Mouse (Mus musculus): ENCODE data around the gene Trp53tg5. TPM values are rescaled to one million over a fixed set of nuclear protein-coding genes. Genes with fewer than 3 reads are reported as not detected.
A peak's percentile ranks its signal among the peaks of the same experiment; 100 is the strongest.

Trp53tg5 gene
- polyA plus RNA-seq, 1 experiment from 2014 or later, result not detected

DNA sequence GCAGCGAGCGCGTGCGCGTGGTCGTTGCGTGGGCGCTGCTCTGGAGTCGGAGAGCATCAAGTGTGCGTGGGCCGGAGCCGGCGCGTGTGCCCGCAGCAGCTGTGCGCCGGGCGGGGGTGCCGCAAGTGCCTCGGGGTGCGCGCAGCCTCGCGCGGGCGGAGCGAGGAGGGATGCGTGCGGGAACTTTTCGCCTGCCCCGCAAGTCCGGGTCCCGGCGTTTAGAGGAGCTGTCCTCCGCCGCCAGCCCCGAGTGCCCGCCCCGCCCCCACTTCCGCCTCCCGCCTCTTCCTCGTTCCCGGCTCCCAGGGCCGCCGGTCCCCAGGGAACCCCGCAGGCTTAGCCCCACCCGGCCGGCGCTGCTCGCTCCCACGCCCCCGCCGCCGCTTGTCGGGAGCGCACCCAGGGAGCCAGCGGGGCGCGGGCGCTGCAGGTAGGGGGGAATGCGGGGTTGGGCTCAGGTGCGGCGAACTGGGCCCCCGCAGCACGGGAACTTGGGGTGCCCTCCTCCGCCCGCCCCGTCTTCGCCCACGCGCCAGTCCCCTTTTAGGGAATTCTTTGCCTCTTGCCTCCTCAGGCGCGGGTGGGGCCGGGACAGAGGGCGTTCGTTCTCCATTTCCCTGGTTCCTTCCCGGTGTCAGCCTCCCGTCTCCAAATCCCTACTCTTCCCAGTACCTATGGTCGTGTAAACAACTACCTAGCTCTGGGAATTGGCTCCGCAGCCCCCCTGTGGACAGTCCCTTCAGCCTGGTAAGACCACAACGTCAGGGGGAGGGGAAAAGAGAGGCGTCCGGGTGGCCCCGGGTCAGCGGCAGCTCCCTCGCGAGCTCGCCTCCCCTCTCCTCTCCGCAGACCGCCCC is 13.0 kb upstream of the Trp53tg5 start:
- Histone ChIP-seq H3K4me2 (ENCODE audit: low read depth, low read length, severe bottlenecking) (peak overlapping the region; percentile 99), H3K36me3 (ENCODE audit: control insufficient read depth, insufficient read depth, low read length) (no peaks in the 10 kb centered on the region), H3K9ac (ENCODE audit: low read length) (peak overlapping the region; percentile 75), H3K9me3 (ENCODE audit: control insufficient read depth, low read length) (no peaks in the 10 kb centered on the region), H3K4me1 (replicated peaks; ENCODE audit: control insufficient read depth, insufficient read depth, low read length) (peaks cover 6% of the 10 kb centered on the region), H3K27me3 (ENCODE audit: control insufficient read depth, insufficient read depth, low read length) (peaks cover 18% of the 10 kb centered on the region), H3K27ac (ENCODE audit: low read depth, low read length) (no peak overlapping the region), H3K4me3 (ENCODE audit: low read depth, low read length) (peak overlapping the region; percentile 72)
- 1% methylated on average over 73 of the region's 90 CpGs for WGBS
- DNase-seq (ENCODE audit: low spot score), result peak; percentile 70
- ATAC-seq (replicated peaks; ENCODE audit: low FRiP score), result 0 out of 2 replicates have a peak, but pooled peaks have one; percentile 42

DNA sequence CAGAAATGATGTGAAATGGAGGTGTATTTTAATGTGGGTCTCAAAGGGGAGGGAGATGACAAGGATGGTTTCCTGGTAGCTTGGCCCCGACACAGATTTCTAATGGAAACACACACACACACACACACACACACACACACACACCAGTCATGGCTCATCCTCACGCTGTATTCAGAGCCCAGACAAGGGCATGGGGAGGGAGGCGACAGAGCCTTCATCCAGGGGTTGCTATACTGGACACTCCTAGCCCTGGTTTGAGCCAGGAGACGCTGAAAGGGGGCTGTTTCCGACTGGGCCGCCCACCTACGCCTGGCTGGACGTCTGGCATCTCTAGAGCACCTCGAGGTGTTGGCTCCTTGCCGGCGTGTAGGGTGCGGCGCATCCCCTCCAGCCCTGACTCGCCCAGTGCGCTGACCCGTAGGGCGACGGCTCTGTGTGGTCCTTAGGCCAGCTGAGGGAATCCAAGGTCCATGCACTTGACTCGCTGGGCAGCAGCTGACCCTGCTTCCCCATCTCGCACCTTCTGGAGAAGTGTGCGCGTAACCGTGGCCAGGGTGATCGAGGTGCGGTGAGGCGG is 12.2 kb upstream of the Trp53tg5 start, which contains the start of gene Dbndd2:
Dbndd2 (plus strand) TSS at position 426 of the 577 bp plus-strand sequence.
- 1% methylated on average over 26 of the region's 26 CpGs for WGBS
- Histone ChIP-seq H3K4me1 (replicated peaks; ENCODE audit: control insufficient read depth, insufficient read depth, low read length) (peaks cover 6% of the 10 kb centered on the region), H3K4me3 (ENCODE audit: low read depth, low read length) (peak within 1 kb of the TSS; percentile 72), H3K36me3 (ENCODE audit: control insufficient read depth, insufficient read depth, low read length) (no peaks in the 10 kb centered on the region), H3K4me2 (ENCODE audit: low read depth, low read length, severe bottlenecking) (peak within 1 kb of the TSS; percentile 99), H3K27ac (ENCODE audit: low read depth, low read length) (no peak within 1 kb of the TSS), H3K27me3 (ENCODE audit: control insufficient read depth, insufficient read depth, low read length) (peaks cover 18% of the 10 kb centered on the region), H3K9ac (ENCODE audit: low read length) (peak within 1 kb of the TSS; percentile 75), H3K9me3 (ENCODE audit: control insufficient read depth, low read length) (no peaks in the 10 kb centered on the region)
- DNase-seq (ENCODE audit: low spot score) (peak; percentile 60), ATAC-seq (replicated peaks; ENCODE audit: low FRiP score) (0 out of 2 replicates have a peak, but pooled peaks have one; percentile 36)

DNA sequence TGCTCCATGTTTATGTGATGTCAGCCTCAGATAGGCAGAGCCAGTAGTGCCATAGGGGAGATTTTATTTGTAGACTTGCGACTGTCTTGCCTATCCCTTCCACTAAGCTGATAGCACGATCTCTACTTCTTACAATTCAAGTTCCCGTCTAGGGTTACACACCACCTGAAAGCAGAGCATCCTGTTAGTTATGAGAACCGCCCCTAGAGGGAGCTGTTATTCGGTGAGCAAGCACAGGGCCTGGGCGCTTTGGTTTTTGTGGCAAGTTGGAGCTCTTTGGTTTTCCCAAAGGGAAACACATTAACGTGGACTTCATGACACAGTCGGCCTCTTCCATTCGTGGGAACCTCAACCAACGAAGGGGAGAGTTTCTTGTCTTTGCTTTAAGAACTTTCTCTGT is 3.3 kb downstream of the Trp53tg5 start:
- H3K4me3 ChIP-seq (ENCODE audit: low read depth, low read length), result no peak overlapping the region
- no peaks in the 10 kb centered on the region for H3K27me3 ChIP-seq (ENCODE audit: control insufficient read depth, insufficient read depth, low read length)
- no peak for ATAC-seq (replicated peaks; ENCODE audit: low FRiP score)
- no peak overlapping the region for H3K4me2 ChIP-seq (ENCODE audit: low read depth, low read length, severe bottlenecking)
- H3K36me3 ChIP-seq (ENCODE audit: control insufficient read depth, insufficient read depth, low read length), result no peaks in the 10 kb centered on the region; the same call in 1 of the 2 replicates
- H3K27ac ChIP-seq (ENCODE audit: low read depth, low read length), result no peak overlapping the region
- DNase-seq (ENCODE audit: low spot score), result peak; percentile 64
- H3K9me3 ChIP-seq (ENCODE audit: control insufficient read depth, low read length), result no peaks in the 10 kb centered on the region
- H3K4me1 ChIP-seq (replicated peaks; ENCODE audit: control insufficient read depth, insufficient read depth, low read length), result no peaks in the 10 kb centered on the region
- 29% methylated on average over 10 of the region's 10 CpGs for WGBS
- no peak overlapping the region for H3K9ac ChIP-seq (ENCODE audit: low read length)

DNA sequence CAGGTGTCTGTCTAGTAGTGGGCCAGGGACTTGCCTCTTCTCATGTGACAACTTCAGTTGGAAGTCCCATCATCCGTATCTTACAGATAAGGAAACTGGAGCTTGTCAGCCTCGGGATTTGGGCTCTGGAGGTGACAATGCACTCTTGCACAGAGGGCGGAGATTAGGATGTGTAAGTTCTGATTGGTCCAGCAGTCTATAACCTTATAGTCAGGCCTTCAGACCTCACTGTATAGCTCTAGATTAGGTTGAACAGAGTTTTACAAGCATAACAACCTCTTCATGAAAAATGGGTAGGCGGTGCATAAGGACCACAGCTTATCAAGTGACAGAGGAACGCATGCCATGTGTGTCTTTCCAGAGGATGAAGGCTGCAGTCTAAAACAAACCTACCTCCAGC is 6.7 kb downstream of the Trp53tg5 start:
- H3K27ac ChIP-seq (ENCODE audit: low read depth, low read length), result no peak overlapping the region
- no peaks in the 10 kb centered on the region for H3K27me3 ChIP-seq (ENCODE audit: control insufficient read depth, insufficient read depth, low read length)
- no peak overlapping the region for H3K4me3 ChIP-seq (ENCODE audit: low read depth, low read length)
- no peaks in the 10 kb centered on the region; the same call in 1 of the 2 replicates for H3K36me3 ChIP-seq (ENCODE audit: control insufficient read depth, insufficient read depth, low read length)
- H3K4me1 ChIP-seq (replicated peaks; ENCODE audit: control insufficient read depth, insufficient read depth, low read length), result peaks cover 2% of the 10 kb centered on the region; the same call in 1 of the 2 replicates
- 83% methylated on average over 5 of the region's 5 CpGs for WGBS
- no peak overlapping the region for H3K4me2 ChIP-seq (ENCODE audit: low read depth, low read length, severe bottlenecking)
- H3K9ac ChIP-seq (ENCODE audit: low read length), result no peak overlapping the region
- no peaks in the 10 kb centered on the region for H3K9me3 ChIP-seq (ENCODE audit: control insufficient read depth, low read length)
- ATAC-seq (replicated peaks; ENCODE audit: low FRiP score) (no peak), DNase-seq (ENCODE audit: low spot score) (no peak)

DNA sequence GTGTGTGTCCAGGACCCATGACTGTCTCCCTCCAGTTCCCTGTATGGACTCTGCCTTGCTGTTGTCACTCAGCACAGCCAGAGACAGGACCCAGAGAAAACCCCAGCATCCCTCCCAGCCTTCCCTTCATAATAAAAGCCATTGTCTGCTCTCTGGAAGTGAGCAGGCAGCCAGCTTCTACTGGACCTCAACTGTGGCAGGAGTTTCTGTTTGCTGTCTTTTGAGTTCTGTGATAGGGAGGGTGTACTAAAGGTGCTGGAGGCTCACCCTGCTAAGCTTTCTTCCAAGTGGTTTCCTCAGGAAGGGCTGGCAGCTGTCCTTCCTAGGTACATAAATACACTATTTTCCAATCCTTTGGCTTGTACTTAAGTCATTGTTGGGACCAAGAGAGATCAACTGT is 8.4 kb downstream of the Trp53tg5 start:
- no peaks in the 10 kb centered on the region for H3K9me3 ChIP-seq (ENCODE audit: control insufficient read depth, low read length)
- H3K4me3 ChIP-seq (ENCODE audit: low read depth, low read length), result no peak overlapping the region
- no peak overlapping the region for H3K4me2 ChIP-seq (ENCODE audit: low read depth, low read length, severe bottlenecking)
- H3K9ac ChIP-seq (ENCODE audit: low read length), result no peak overlapping the region
- no peaks in the 10 kb centered on the region for H3K27me3 ChIP-seq (ENCODE audit: control insufficient read depth, insufficient read depth, low read length)
- DNase-seq (ENCODE audit: low spot score), result no peak
- no peak overlapping the region for H3K27ac ChIP-seq (ENCODE audit: low read depth, low read length)
- no peak for ATAC-seq (replicated peaks; ENCODE audit: low FRiP score)
- H3K36me3 ChIP-seq (ENCODE audit: control insufficient read depth, insufficient read depth, low read length), result no peaks in the 10 kb centered on the region; the same call in 1 of the 2 replicates
- H3K4me1 ChIP-seq (replicated peaks; ENCODE audit: control insufficient read depth, insufficient read depth, low read length), result peaks cover 4% of the 10 kb centered on the region; the same call in 1 of the 2 replicates

DNA sequence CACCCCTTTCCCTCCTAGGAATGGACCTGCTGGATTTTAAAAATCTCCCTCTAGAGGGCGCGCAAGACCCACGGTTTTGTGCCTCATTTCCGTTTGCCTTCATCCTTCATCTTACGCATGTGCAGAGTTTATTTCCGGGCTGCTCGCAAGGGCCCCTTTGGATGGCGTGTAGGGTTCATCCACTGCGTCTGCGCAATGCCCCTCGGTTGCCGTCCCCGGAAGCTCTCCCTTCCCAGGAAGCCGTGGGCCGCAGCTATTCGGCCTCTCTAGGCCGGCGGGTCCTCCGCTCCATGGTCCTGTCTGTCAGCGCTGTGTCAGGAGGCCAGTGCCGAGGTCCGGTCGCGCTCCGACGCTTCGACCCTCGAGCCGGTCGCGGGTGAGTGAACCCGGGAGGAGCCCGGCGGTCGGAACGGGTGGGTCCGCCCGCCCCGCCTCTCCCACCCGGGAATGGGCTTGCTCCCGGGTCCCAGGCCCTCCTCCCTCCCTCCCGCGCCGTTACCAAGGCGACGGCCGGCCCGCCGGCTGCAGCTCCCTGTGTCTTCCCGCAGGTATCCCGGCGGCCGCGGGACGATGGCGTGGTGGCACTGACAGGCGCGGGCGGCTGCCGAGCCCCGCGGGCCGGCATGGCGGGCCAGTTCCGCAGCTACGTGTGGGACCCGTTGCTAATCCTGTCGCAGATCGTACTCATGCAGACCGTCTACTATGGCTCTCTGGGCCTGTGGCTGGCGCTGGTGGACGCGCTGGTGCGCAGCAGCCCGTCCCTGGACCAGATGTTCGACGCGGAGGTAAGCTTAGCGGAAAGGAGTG is 12.6 kb downstream of the Trp53tg5 start, which contains the start of gene Gm20458:
Gm20458 (plus strand) TSS at position 223 of the 807 bp plus-strand sequence.
- H3K27ac ChIP-seq (ENCODE audit: low read depth, low read length), result peak within 1 kb of the TSS; percentile 66
- WGBS, result under 1% methylated on average over 69 of the region's 79 CpGs
- ATAC-seq (replicated peaks; ENCODE audit: low FRiP score), result peak; percentile 98

DNA sequence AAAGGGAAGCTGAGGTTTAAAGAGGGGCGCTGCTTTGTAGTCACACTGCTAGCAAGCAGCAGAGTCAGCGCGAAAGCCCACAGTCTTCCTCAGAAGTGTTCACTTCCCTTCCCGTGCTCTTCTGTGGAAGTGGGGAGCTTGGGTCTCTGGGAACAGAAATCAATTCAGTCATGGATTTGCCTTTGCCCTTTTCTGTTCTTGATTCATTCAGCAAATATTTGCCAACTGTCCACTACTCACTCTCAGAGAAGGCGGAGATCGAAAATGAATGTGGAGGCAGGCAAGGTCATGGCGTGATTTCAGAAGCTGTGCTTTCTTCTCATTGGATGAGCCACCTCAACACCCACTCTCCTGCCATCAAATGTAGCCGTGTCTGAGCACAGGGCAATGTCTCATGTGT is 15.0 kb downstream of the Trp53tg5 start:
- DNase-seq (ENCODE audit: low spot score) (no peak), ATAC-seq (replicated peaks; ENCODE audit: low FRiP score) (no peak)
- Histone ChIP-seq H3K4me1 (replicated peaks; ENCODE audit: control insufficient read depth, insufficient read depth, low read length) (peaks cover 4% of the 10 kb centered on the region; the same call in 1 of the 2 replicates), H3K4me3 (ENCODE audit: low read depth, low read length) (no peak overlapping the region), H3K36me3 (ENCODE audit: control insufficient read depth, insufficient read depth, low read length) (no peaks in the 10 kb centered on the region), H3K4me2 (ENCODE audit: low read depth, low read length, severe bottlenecking) (no peak overlapping the region), H3K27me3 (ENCODE audit: control insufficient read depth, insufficient read depth, low read length) (no peaks in the 10 kb centered on the region), H3K27ac (ENCODE audit: low read depth, low read length) (no peak overlapping the region), H3K9ac (ENCODE audit: low read length) (no peak overlapping the region), H3K9me3 (ENCODE audit: control insufficient read depth, low read length) (no peaks in the 10 kb centered on the region)
- WGBS, result 88% methylated on average over 8 of the region's 8 CpGs

More for the DNA sequence above, 12.6 kb downstream of the Trp53tg5 start, which contains the start of gene Gm20458:
- Histone ChIP-seq H3K4me3 (ENCODE audit: low read depth, low read length) (peak within 1 kb of the TSS; percentile 88), H3K4me2 (ENCODE audit: low read depth, low read length, severe bottlenecking) (peak within 1 kb of the TSS; percentile 75), H3K9ac (ENCODE audit: low read length) (peak within 1 kb of the TSS; percentile 75), H3K27me3 (ENCODE audit: control insufficient read depth, insufficient read depth, low read length) (no peaks in the 10 kb centered on the region), H3K4me1 (replicated peaks; ENCODE audit: control insufficient read depth, insufficient read depth, low read length) (peaks cover 4% of the 10 kb centered on the region; the same call in 1 of the 2 replicates), H3K9me3 (ENCODE audit: control insufficient read depth, low read length) (no peaks in the 10 kb centered on the region), H3K36me3 (ENCODE audit: control insufficient read depth, insufficient read depth, low read length) (no peaks in the 10 kb centered on the region; the same call in 1 of the 2 replicates)
- DNase-seq (ENCODE audit: low spot score), result peak; percentile 96

DNA sequence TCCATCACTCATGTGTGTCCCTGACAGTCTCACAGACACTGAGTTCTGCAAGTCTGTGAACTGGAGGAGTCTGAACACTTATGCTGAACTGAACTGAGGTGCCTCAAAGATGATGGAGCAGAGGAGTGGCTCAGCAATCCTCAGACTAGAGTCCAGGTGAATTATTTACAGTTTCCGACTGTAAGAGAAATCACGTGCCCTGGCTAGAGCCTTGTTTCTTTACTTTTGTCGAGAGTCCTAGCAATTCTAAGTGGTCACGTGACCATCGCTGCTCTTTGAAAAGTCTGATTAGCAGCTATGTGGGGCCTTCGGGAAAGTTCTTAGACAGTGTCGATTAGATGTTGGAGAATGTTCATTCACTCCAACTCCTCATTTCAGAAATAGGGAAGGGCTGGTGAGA is 15.6 kb downstream of the Trp53tg5 start:
- WGBS, result 74% methylated on average over 7 of the region's 7 CpGs
- no peak for DNase-seq (ENCODE audit: low spot score)
- Histone ChIP-seq H3K36me3 (ENCODE audit: control insufficient read depth, insufficient read depth, low read length) (no peaks in the 10 kb centered on the region), H3K9me3 (ENCODE audit: control insufficient read depth, low read length) (no peaks in the 10 kb centered on the region), H3K4me1 (replicated peaks; ENCODE audit: control insufficient read depth, insufficient read depth, low read length) (peaks cover 4% of the 10 kb centered on the region; the same call in 1 of the 2 replicates), H3K27ac (ENCODE audit: low read depth, low read length) (no peak overlapping the region), H3K4me2 (ENCODE audit: low read depth, low read length, severe bottlenecking) (no peak overlapping the region), H3K4me3 (ENCODE audit: low read depth, low read length) (no peak overlapping the region), H3K27me3 (ENCODE audit: control insufficient read depth, insufficient read depth, low read length) (no peaks in the 10 kb centered on the region), H3K9ac (ENCODE audit: low read length) (no peak overlapping the region)
- no peak for ATAC-seq (replicated peaks; ENCODE audit: low FRiP score)

Data from forebrain, embryonic 11.5 days (tissue).